Mouse (Mus musculus) colon, adult 2 months (tissue): ENCODE measurements around the gene Spaca7. TPM values are rescaled to one million over a fixed set of nuclear protein-coding genes. Genes with fewer than 3 reads are reported as not detected.

Experiments
- polyA plus RNA-seq: library from polyadenylated mRNA; depleted of rRNA; stranded (reverse); fragments of >200 nt; gene quantifications from 2 replicates; pipeline ENCODE4 v1.2.3, GENCODE M21; 2012; rRNA removed

Gene Spaca7
- polyA plus RNA-seq, result not detected in 2 replicates

DNA sequence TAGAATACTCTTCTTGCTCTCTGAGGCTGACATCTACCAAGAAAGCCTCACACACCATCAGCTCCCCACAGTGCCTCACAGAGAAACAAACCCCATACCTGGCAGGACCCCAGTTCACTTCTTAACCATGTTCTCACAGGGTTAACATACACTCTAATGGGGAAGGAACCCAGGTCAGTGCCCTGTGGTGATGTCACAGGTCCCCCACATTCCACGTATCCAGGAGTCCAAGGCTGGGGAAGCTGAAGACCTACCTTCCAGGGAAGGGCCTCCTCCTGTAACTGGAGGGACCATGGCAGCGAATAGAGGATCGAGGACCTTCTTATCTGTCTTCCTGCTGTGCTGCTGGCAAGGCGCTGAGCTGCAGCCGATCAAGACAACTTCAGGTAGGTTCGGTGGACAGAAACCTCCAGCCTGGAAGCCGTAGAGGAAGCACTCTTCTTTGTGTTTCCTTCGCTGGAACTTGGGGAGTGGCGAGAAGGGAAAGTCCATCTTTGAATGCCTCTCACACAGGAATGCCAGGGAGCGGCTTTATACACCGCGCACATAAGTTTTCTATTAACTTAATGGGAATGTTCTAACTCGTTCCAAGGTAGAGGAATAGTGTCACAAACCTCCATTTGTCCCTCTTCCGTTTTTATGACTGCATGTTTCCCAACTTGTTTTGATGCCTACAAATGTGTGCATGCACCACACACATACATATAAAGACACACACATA, at the start of gene Spaca7:
Gene Spaca7 (plus strand): TSS at position 216 of the 721 bp plus-strand sequence.

Other genes with a start within 250 kb of the Spaca7 start
- gene Sox1, start 177.7 kb upstream of the Spaca7 start, polyA plus RNA-seq, result 0.13 and 0.14 TPM in 2 replicates
- gene Tubgcp3, start 99.2 kb downstream of the Spaca7 start, polyA plus RNA-seq, result 35.1 and 51.1 TPM in 2 replicates
- 37.1 and 55.5 TPM in 2 replicates for gene Atp11a, start 184.0 kb downstream of the Spaca7 start, polyA plus RNA-seq